Mouse (Mus musculus): ENCODE data around the gene Slc22a14. TPM values are rescaled to one million over a fixed set of nuclear protein-coding genes. Genes with fewer than 3 reads are reported as not detected.

The Slc22a14 gene
- total and polyA plus RNA-seq, 3 experiments, result not detected

DNA sequence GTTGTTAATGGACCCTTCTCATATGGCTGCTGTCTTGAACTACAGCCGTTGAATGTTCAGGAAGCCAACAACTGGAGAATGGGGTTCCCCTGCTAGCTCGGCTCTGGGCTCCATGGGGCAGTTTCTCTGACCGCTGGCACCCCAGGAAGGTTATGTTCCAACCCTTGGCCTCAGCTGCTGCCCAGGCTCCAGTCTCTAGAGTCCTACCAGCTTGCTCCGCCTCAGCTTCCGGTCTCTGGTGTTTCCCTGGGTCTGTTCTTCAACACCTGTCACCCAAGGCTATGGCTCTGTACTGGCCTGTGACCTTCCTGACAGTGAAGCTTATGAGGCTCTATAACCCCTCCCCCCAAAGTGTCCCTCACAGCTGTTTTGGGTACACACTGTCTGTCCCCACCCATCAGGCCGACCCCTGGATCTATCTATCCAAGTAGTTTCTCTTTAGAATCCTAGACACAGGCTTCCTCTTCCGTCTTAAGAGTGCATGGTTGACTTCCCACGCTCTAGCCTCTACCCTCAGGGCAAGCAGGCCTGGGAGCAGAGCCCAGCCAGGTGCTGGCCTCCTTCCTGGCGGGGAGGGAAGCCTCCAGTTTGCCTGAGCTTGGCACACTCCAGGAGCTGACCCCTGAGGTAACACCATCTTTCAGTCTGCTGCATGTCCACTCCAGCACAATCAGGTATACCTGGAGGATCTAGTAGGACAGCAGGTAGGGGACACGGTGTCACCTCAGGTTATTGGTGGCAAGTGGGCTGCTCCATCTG is 14.2 kb downstream of the Slc22a14 start:
- no peaks in the 10 kb centered on the region for H3K4me1 ChIP-seq (ENCODE audit: control insufficient read depth in 1 of 2, insufficient read depth in 2 of 2, low read length in 2 of 2)
- no peak overlapping the region for H3K4me3 ChIP-seq (ENCODE audit: control insufficient read depth in 1 of 2, insufficient read depth in 1 of 2, low read depth in 2 of 2, low read length in 2 of 2)
- no peak for DNase-seq (ENCODE audit: low read depth, low spot score)
- no peak overlapping the region for H3K27ac ChIP-seq (ENCODE audit: control insufficient read depth, low read depth, low read length)
- no peaks in the 10 kb centered on the region for H3K9me3 ChIP-seq (replicated peaks; ENCODE audit: insufficient read depth, low read length)
- no peaks in the 10 kb centered on the region for H3K79me2 ChIP-seq (ENCODE audit: control insufficient read depth, insufficient read depth, low read length, poor library complexity)
- H3K36me3 ChIP-seq (ENCODE audit: control insufficient read depth in 1 of 2, insufficient read depth in 2 of 2, low read length in 2 of 2), result no peaks in the 10 kb centered on the region
- TF ChIP-seq RAD21 (IDR thresholded peaks at IDR 0.05; ENCODE audit: low read depth, low read length) (no peak), MAFK (IDR thresholded peaks at IDR 0.05; ENCODE audit: borderline replicate concordance, low read depth, low read length) (no peak), POLR2AphosphoS5 (IDR thresholded peaks at IDR 0.05; ENCODE audit: borderline replicate concordance, low read depth, low read length) (no peak), EP300 (IDR thresholded peaks at IDR 0.05; ENCODE audit: low read depth in 1 of 2, low read length in 2 of 2) (no peak), TBP (IDR thresholded peaks at IDR 0.05; ENCODE audit: low read depth, low read length) (no peak), ETS1 (IDR thresholded peaks at IDR 0.05; ENCODE audit: low read depth, low read length) (no peak), ZNF384 (IDR thresholded peaks at IDR 0.05; ENCODE audit: low read depth, low read length) (no peak), POLR2A (IDR thresholded peaks at IDR 0.05; ENCODE audit: control insufficient read depth in 1 of 2, insufficient read depth in 1 of 2, low read depth in 1 of 2, low read length in 2 of 2, poor library complexity in 1 of 2) (no peak), TCF12 (IDR thresholded peaks at IDR 0.05; ENCODE audit: low read depth, low read length) (no peak), UBTF (IDR thresholded peaks at IDR 0.05; ENCODE audit: borderline replicate concordance, insufficient read depth, low read depth, low read length) (no peak), MYB (IDR thresholded peaks at IDR 0.05; ENCODE audit: low read depth, low read length) (no peak), CHD1 (IDR thresholded peaks at IDR 0.05; ENCODE audit: low read depth, low read length) (no peak), CTCF (IDR thresholded peaks at IDR 0.05 in 2 of 3, conservative IDR thresholded peaks at IDR 0.05 in 1 of 3; ENCODE audit: control insufficient read depth in 1 of 3, insufficient read depth in 1 of 3, low read depth in 2 of 3, low read length in 3 of 3, poor library complexity in 1 of 3, severe bottlenecking in 1 of 3) (no peak), ELF1 (IDR thresholded peaks at IDR 0.05; ENCODE audit: low read depth, low read length) (no peak), MAZ (IDR thresholded peaks at IDR 0.05; ENCODE audit: low read depth, low read length) (no peak), E2F4 (IDR thresholded peaks at IDR 0.05; ENCODE audit: borderline replicate concordance, low read depth, low read length) (no peak), HCFC1 (IDR thresholded peaks at IDR 0.05; ENCODE audit: low read depth, low read length) (no peak), NRF1 (IDR thresholded peaks at IDR 0.05; ENCODE audit: insufficient read depth, low read depth, low read length, poor library complexity, severe bottlenecking) (no peak), CHD2 (IDR thresholded peaks at IDR 0.05; ENCODE audit: low read length) (no peak), SIN3A (IDR thresholded peaks at IDR 0.05; ENCODE audit: low read length) (no peak)
- H3K27me3 ChIP-seq (ENCODE audit: control insufficient read depth in 1 of 2, insufficient read depth in 2 of 2, low read length in 2 of 2), result no peaks in the 10 kb centered on the region
- H3K9ac ChIP-seq (ENCODE audit: control insufficient read depth, low read depth, low read length, poor library complexity, severe bottlenecking), result no peak overlapping the region

DNA sequence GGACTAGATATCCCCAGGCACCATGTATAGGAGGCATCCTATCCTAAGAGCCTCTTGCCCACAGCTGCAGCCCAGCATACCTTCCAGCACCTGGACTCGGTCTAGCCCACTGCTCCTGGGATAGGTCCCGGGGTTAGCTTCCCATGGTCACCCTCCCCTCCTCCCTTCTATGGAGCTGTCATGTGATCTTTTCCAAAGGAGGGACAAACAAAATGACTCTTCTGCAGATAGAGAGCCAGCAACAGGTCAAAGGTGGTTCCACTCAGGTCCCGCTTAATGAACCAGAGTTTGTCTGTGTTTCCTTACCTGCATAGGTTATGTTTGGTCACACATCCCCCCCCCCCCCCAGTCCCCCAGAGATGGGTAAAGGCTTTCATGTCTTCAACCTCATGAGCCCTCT is 14.8 kb downstream of the Slc22a14 start:
- Histone ChIP-seq H3K36me3 (ENCODE audit: control insufficient read depth in 1 of 2, insufficient read depth in 2 of 2, low read length in 2 of 2) (no peaks in the 10 kb centered on the region), H3K9ac (ENCODE audit: control insufficient read depth, low read depth, low read length, poor library complexity, severe bottlenecking) (no peak overlapping the region), H3K27me3 (ENCODE audit: control insufficient read depth in 1 of 2, insufficient read depth in 2 of 2, low read length in 2 of 2) (no peaks in the 10 kb centered on the region), H3K4me3 (ENCODE audit: control insufficient read depth in 1 of 2, insufficient read depth in 1 of 2, low read depth in 2 of 2, low read length in 2 of 2) (no peak overlapping the region), H3K4me1 (ENCODE audit: control insufficient read depth in 1 of 2, insufficient read depth in 2 of 2, low read length in 2 of 2) (no peaks in the 10 kb centered on the region), H3K79me2 (ENCODE audit: control insufficient read depth, insufficient read depth, low read length, poor library complexity) (no peaks in the 10 kb centered on the region), H3K27ac (ENCODE audit: control insufficient read depth, low read depth, low read length) (no peak overlapping the region), H3K9me3 (replicated peaks; ENCODE audit: insufficient read depth, low read length) (no peaks in the 10 kb centered on the region)
- DNase-seq (ENCODE audit: low read depth, low spot score), result no peak
- no peak for TF ChIP-seq MAFK (IDR thresholded peaks at IDR 0.05; ENCODE audit: borderline replicate concordance, low read depth, low read length)
- no peak for TF ChIP-seq SMC3 (IDR thresholded peaks at IDR 0.05; ENCODE audit: low read depth, low read length)
- TF ChIP-seq RAD21 (IDR thresholded peaks at IDR 0.05; ENCODE audit: low read depth, low read length), result no peak
- TF ChIP-seq SIN3A (IDR thresholded peaks at IDR 0.05; ENCODE audit: low read length), result no peak
- TF ChIP-seq RCOR1 (IDR thresholded peaks at IDR 0.05; ENCODE audit: low read depth, low read length), result no peak
- no peak for TF ChIP-seq NRF1 (IDR thresholded peaks at IDR 0.05; ENCODE audit: insufficient read depth, low read depth, low read length, poor library complexity, severe bottlenecking)
- TF ChIP-seq TCF12 (IDR thresholded peaks at IDR 0.05; ENCODE audit: low read depth, low read length), result no peak
- TF ChIP-seq POLR2AphosphoS5 (IDR thresholded peaks at IDR 0.05; ENCODE audit: borderline replicate concordance, low read depth, low read length), result no peak
- TF ChIP-seq MYC (IDR thresholded peaks at IDR 0.05; ENCODE audit: low read depth, low read length), result no peak
- TF ChIP-seq E2F4 (IDR thresholded peaks at IDR 0.05; ENCODE audit: borderline replicate concordance, low read depth, low read length), result no peak
- no peak for TF ChIP-seq CHD2 (IDR thresholded peaks at IDR 0.05; ENCODE audit: low read length)
- no peak for TF ChIP-seq POLR2AphosphoS2 (IDR thresholded peaks at IDR 0.05; ENCODE audit: low read length)
- no peak for TF ChIP-seq ELF1 (IDR thresholded peaks at IDR 0.05; ENCODE audit: low read depth, low read length)
- TF ChIP-seq MAX (IDR thresholded peaks at IDR 0.05; ENCODE audit: low read length), result no peak
- no peak for TF ChIP-seq ETS1 (IDR thresholded peaks at IDR 0.05; ENCODE audit: low read depth, low read length)
- TF ChIP-seq ZNF384 (IDR thresholded peaks at IDR 0.05; ENCODE audit: low read depth, low read length), result no peak
- no peak for TF ChIP-seq GABPA (IDR thresholded peaks at IDR 0.05; ENCODE audit: low read depth, low read length)
- no peak for TF ChIP-seq JUND (IDR thresholded peaks at IDR 0.05; ENCODE audit: low read depth, low read length)
- TF ChIP-seq EP300 (IDR thresholded peaks at IDR 0.05; ENCODE audit: low read depth in 1 of 2, low read length in 2 of 2), result no peak
- TF ChIP-seq MYB (IDR thresholded peaks at IDR 0.05; ENCODE audit: low read depth, low read length), result no peak
